Mouse (Mus musculus): ENCODE results near the gene Bcdin3d.
"Not testable (repeated sequence)": the region's sequence is repeated elsewhere in the genome, so short reads cannot be mapped to it uniquely, and the experiment has no call there.

Gene Bcdin3d

GRCm38 (mm10) chr15:99473801-99474575 lies 542 bp downstream of the Bcdin3d start:
- DNase-seq (ENCODE audit: low read depth, low spot score) = no peak

- no peak for DNase-seq (ENCODE audit: low read depth, low spot score)
Observed at GRCm38 (mm10) chr15:99472972-99473371, 1.6 kb downstream of the Bcdin3d start.

- DNase-seq (ENCODE audit: low read depth, low spot score) = no peak
Observed at GRCm38 (mm10) chr15:99471677-99472063, 2.9 kb downstream of the Bcdin3d start.

- DNase-seq (ENCODE audit: low read depth, low spot score) = no peak
Observed at GRCm38 (mm10) chr15:99470971-99471676, 3.4 kb downstream of the Bcdin3d start.

- DNase-seq (ENCODE audit: low read depth, low spot score) = no peak
Observed at GRCm38 (mm10) chr15:99470224-99470761, 4.2 kb downstream of the Bcdin3d start.

GRCm38 (mm10) chr15:99469736-99470135 lies 4.8 kb downstream of the Bcdin3d start:
- DNase-seq (ENCODE audit: low read depth, low spot score) = no peak

- DNase-seq (ENCODE audit: low read depth, low spot score) = no peak
Observed at GRCm38 (mm10) chr15:99469067-99469466, 5.5 kb downstream of the Bcdin3d start.

- DNase-seq (ENCODE audit: low read depth, low spot score) = no peak
Observed at GRCm38 (mm10) chr15:99463194-99463593, 11.3 kb downstream of the Bcdin3d start.

GRCm38 (mm10) chr15:99457606-99458401 lies 16.7 kb downstream of the Bcdin3d start, which contains the start of gene Nckap5l:
Gene Nckap5l (minus strand): TSS chr15:99457748.
- DNase-seq (ENCODE audit: low read depth, low spot score) = peak; percentile 86

- DNase-seq (ENCODE audit: low read depth, low spot score) = no peak
Observed at GRCm38 (mm10) chr15:99456963-99457605, 17.4 kb downstream of the Bcdin3d start.

- no peak for DNase-seq (ENCODE audit: low read depth, low spot score)
Observed at GRCm38 (mm10) chr15:99456338-99456962, 18.1 kb downstream of the Bcdin3d start.

- DNase-seq (ENCODE audit: low read depth, low spot score) = no peak
Observed at GRCm38 (mm10) chr15:99455415-99455814, 19.1 kb downstream of the Bcdin3d start.

- no peak for DNase-seq (ENCODE audit: low read depth, low spot score)
Observed at GRCm38 (mm10) chr15:99454585-99455279, 19.8 kb downstream of the Bcdin3d start.

GRCm38 (mm10) chr15:99453153-99453900 lies 21.2 kb downstream of the Bcdin3d start:
- DNase-seq (ENCODE audit: low read depth, low spot score) = no peak

GRCm38 (mm10) chr15:99449751-99450280 lies 24.7 kb downstream of the Bcdin3d start:
- DNase-seq (ENCODE audit: low read depth, low spot score) = no peak

GRCm38 (mm10) chr15:99449131-99449750 lies 25.3 kb downstream of the Bcdin3d start:
- no peak for DNase-seq (ENCODE audit: low read depth, low spot score)

- DNase-seq (ENCODE audit: low read depth, low spot score) = not testable (repeated sequence)
Observed at GRCm38 (mm10) chr15:99446136-99446535, 28.4 kb downstream of the Bcdin3d start.

- DNase-seq (ENCODE audit: low read depth, low spot score) = no peak
Observed at GRCm38 (mm10) chr15:99445567-99445966, 29.0 kb downstream of the Bcdin3d start.

- DNase-seq (ENCODE audit: low read depth, low spot score) = no peak
Observed at GRCm38 (mm10) chr15:99442358-99442757, 32.2 kb downstream of the Bcdin3d start.
